Mouse (Mus musculus) lung, postnatal 0 days (tissue): ENCODE results near the gene Baiap2. TPM values are rescaled to one million over a fixed set of nuclear protein-coding genes. Genes with fewer than 3 reads are reported as not detected.

Source experiments
- ATAC-seq: fragments of 200-750 bp; cut with Nextera tagmentation; 2 replicates; pipeline ENCODE4 v1.8.0; 2017; ENCODE audit warnings: moderate library complexity
- DNase-seq: peaks from one replicate; pipeline ENCODE4 v3.0.0-alpha.2; 2016; ENCODE audit warnings: low spot score
- H3K27ac ChIP-seq: fragments of 300-500 bp; sonication (generic); 2 replicates; pipeline ENCODE4 v1.5.1; 2014; ENCODE audit warnings: antibody characterized with exemption, mild to moderate bottlenecking, low read length, mixed read lengths
- H3K27me3 ChIP-seq: fragments of 300-500 bp; sonication (generic); replicated peaks from 2 replicates; pipeline ENCODE4 v1.6.1; 2014; ENCODE audit warnings: low read length, mixed read lengths; ENCODE audit not compliant: insufficient read depth
- H3K36me3 ChIP-seq: fragments of 300-500 bp; sonication (generic); 2 replicates; pipeline ENCODE4 v1.6.1; 2014; ENCODE audit warnings: low read length, mixed read lengths; ENCODE audit not compliant: insufficient read depth
- H3K4me1 ChIP-seq: fragments of 300-500 bp; sonication (generic); 2 replicates; pipeline ENCODE4 v1.6.1; 2014; ENCODE audit warnings: antibody characterized with exemption, low read depth, low read length, mixed read lengths; ENCODE audit not compliant: insufficient read depth
- H3K4me2 ChIP-seq: fragments of 300-500 bp; sonication (generic); replicated peaks from 2 replicates; pipeline ENCODE4 v1.6.1; 2014; ENCODE audit warnings: low read depth, mild to moderate bottlenecking, low read length, moderate library complexity, mixed read lengths
- H3K4me3 ChIP-seq: fragments of 300-500 bp; sonication (generic); 2 replicates; pipeline ENCODE4 v1.5.1; 2014; ENCODE audit warnings: low read depth, low read length
- H3K9ac ChIP-seq: fragments of 300-500 bp; sonication (generic); replicated peaks from 2 replicates; pipeline ENCODE4 v1.6.1; 2014; ENCODE audit warnings: low read depth, mild to moderate bottlenecking
- H3K9me3 ChIP-seq: fragments of 300-500 bp; sonication (generic); 2 replicates; pipeline ENCODE4 v1.6.1; 2016; ENCODE audit warnings: low read length, mixed read lengths
- CTCF ChIP-seq: IDR thresholded peaks from 2 replicates; pipeline ENCODE4 v1.5.1; 2016; ENCODE audit warnings: antibody characterized with exemption, mild to moderate bottlenecking
- EP300 ChIP-seq: IDR thresholded peaks from 2 replicates; pipeline ENCODE4 v1.6.1; 2016; ENCODE audit warnings: antibody characterized with exemption, mild to moderate bottlenecking, control low read depth
- WGBS: fragments of 180-500 bp; shearing (Covaris S2); extraction: QIAGEN DNeasy Blood & Tissue Kit; methylation state at CpG from one replicate; pipeline ENCODE4 v1.1.7; 2014; 5-methylcytosine and 5-hydroxymethylcytosine counted together
- polyA plus RNA-seq: library from polyadenylated mRNA; unstranded; fragments of >200 nt; fragmentation: Nextera tagmentation; extraction: Ambion mirVana; gene quantifications from 2 replicates; pipeline ENCODE4 v1.2.1, GENCODE M21; 2015

Baiap2 gene
- polyA plus RNA-seq, 1 experiment from 2014 or later = 52.6 TPM

DNA sequence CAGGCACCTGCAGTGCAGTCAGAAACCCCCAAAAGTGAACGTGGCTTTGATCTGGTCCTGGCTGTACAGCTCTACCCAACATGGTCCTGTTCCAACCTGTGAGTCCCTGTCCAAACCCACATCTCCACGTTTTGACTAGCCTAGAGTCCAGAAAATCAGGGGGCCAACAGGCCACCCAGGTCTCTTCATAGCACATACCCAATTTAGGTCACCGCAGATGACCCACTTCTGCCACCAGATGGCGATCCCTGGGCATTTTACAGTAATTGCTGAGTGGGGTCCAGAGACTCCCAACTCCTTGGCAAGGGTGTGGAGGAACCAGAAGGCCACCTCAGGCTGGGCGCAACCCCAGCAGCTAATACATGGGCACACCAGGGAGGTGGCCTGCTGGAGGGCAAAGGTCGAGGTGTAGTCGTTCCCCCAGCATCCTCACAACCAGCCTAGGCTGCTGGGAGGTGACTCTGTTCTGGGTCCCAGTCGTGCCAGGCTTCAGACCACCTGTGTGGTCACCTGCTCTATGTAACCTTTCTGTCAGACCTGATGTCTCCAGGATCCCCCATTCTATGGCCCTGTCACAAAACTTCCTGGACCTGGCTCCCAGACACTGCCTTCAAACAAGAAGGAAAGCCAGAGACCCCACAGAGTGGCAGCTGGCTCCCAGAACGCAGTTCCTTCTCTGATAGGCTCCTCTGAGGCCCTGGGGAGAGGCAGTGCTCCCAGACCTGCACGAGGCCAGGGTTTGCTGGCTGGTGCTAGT is 87.8 kb downstream of the Baiap2 start:
- peak; percentile 89 for TF ChIP-seq CTCF
- TF ChIP-seq EP300 = no peak
- no peaks in the 10 kb centered on the region for H3K9me3 ChIP-seq
- peak; percentile 54 for ATAC-seq
- no peaks in the 10 kb centered on the region for H3K27me3 ChIP-seq
- no peak overlapping the region for H3K4me3 ChIP-seq
- H3K9ac ChIP-seq = no peak overlapping the region
- no peak overlapping the region for H3K27ac ChIP-seq
- H3K4me1 ChIP-seq = no peaks in the 10 kb centered on the region
- no peak overlapping the region for H3K4me2 ChIP-seq
- no peaks in the 10 kb centered on the region for H3K36me3 ChIP-seq
- 31% methylated on average over 10 of the region's 10 CpGs for WGBS
- peak; percentile 50 for DNase-seq

DNA sequence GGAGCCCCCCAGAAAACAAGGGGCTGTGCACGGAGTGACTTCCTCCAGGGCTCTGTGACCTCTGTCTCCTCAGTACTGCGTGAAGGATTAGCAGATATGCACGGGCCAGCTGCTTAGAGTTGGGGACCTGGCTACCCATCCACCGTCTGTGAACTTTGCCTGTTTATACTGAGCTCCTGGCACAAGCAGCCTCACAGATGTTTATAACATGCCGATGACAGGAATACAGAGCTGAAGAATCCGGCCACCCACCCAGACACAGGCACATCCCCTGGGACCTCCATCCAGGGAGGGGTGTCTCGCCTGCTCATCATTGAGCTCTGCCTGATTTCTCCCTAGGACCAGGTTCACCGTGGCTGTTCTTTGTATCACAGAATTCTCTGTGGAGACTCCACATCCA is 89.5 kb downstream of the Baiap2 start:
- Histone ChIP-seq H3K9ac (no peak overlapping the region), H3K4me3 (no peak overlapping the region), H3K27me3 (no peaks in the 10 kb centered on the region), H3K27ac (no peak overlapping the region), H3K4me2 (no peak overlapping the region), H3K36me3 (no peaks in the 10 kb centered on the region), H3K9me3 (no peaks in the 10 kb centered on the region), H3K4me1 (no peaks in the 10 kb centered on the region)
- DNase-seq (no peak), ATAC-seq (peak; percentile 19; the same call in 1 of the 2 replicates)
- TF ChIP-seq EP300 (no peak), CTCF (no peak)
- 40% methylated on average over 8 of the region's 8 CpGs for WGBS

DNA sequence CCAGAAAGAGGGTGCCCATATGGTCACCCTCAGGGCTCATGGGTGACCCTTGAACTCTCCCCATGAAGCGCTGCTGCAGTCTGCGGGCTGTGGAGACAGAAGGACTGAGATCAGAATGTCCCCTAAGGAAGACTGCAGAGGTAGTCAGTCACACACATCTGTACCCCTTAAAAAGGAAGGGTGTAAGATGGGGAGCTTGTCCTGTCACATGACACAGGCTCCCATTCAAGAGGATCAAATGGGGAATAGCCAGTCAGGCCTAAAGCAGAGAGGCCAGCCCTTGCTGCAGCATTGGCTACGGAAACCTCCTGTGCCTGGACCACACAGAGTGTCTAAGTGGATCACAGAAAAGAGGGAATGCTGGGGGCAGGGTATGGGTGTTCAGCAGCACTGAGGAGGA is 90.9 kb downstream of the Baiap2 start:
- no peak for ATAC-seq
- 72% methylated on average over 3 of the region's 3 CpGs for WGBS

DNA sequence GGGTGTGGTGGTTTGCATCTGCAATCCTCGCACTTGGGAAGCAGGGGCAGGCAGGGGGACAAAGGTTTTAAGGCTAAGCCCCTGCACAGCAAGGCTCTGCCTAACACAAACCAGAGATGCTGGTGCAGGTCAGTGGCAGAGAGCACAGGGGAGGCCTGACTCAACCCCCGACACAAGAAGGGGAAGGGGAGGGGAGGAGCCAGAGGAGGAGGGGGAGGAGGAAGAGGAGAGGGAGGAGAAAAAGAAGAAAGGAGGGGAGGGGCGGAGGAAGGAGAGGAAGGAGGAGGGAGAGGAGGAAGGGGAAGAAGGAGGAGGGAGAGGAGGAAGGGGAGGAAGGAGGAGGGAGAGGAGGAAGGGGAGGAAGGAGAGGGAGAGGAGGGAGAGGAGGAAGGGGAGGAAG is 91.7 kb downstream of the Baiap2 start:
- no peaks in the 10 kb centered on the region for H3K4me1 ChIP-seq
- no peak overlapping the region for H3K27ac ChIP-seq
- H3K36me3 ChIP-seq = no peaks in the 10 kb centered on the region
- H3K4me3 ChIP-seq = no peak overlapping the region
- no peak for TF ChIP-seq CTCF
- 38% methylated on average over 3 of the region's 3 CpGs for WGBS
- ATAC-seq (no peak), DNase-seq (no peak)
- H3K9ac ChIP-seq = no peak overlapping the region
- no peaks in the 10 kb centered on the region for H3K9me3 ChIP-seq
- no peaks in the 10 kb centered on the region for H3K27me3 ChIP-seq
- no peak overlapping the region for H3K4me2 ChIP-seq

More for the DNA sequence above, 90.9 kb downstream of the Baiap2 start:
- Histone ChIP-seq H3K9me3 (no peaks in the 10 kb centered on the region), H3K4me1 (no peaks in the 10 kb centered on the region), H3K4me2 (no peak overlapping the region), H3K4me3 (no peak overlapping the region), H3K9ac (no peak overlapping the region), H3K36me3 (no peaks in the 10 kb centered on the region), H3K27ac (no peak overlapping the region), H3K27me3 (no peaks in the 10 kb centered on the region)
- TF ChIP-seq EP300 = no peak
- no peak for TF ChIP-seq CTCF
- DNase-seq = no peak

- no peaks in the 10 kb centered on the region for H3K4me1 ChIP-seq
- H3K4me2 ChIP-seq = no peak overlapping the region
- no peak for ATAC-seq
- no peaks in the 10 kb centered on the region for H3K9me3 ChIP-seq
- no peak overlapping the region for H3K4me3 ChIP-seq
- WGBS = 49% methylated on average over 5 of the region's 5 CpGs
- TF ChIP-seq EP300 = no peak
- no peak for TF ChIP-seq CTCF
- no peak overlapping the region for H3K9ac ChIP-seq
- H3K27ac ChIP-seq = no peak overlapping the region
- no peaks in the 10 kb centered on the region for H3K27me3 ChIP-seq
- peak; percentile 29 for DNase-seq
- H3K36me3 ChIP-seq = no peaks in the 10 kb centered on the region
Measured at GRCm38 (mm10) chr11:120034762-120035161, 92.2 kb downstream of the Baiap2 start.

GRCm38 (mm10) chr11:120039581-120039980 is 97.0 kb downstream of the Baiap2 start:
- no peaks in the 10 kb centered on the region for H3K27me3 ChIP-seq
- peaks cover 5% of the 10 kb centered on the region; the same call in 1 of the 2 replicates for H3K4me1 ChIP-seq
- 5% methylated on average over 4 of the region's 4 CpGs for WGBS
- H3K4me3 ChIP-seq = no peak overlapping the region
- no peak overlapping the region for H3K9ac ChIP-seq
- H3K9me3 ChIP-seq = no peaks in the 10 kb centered on the region
- peak; percentile 69 for DNase-seq
- H3K4me2 ChIP-seq = no peak overlapping the region
- ATAC-seq = peak; percentile 49
- TF ChIP-seq CTCF (no peak), EP300 (peak; percentile 55; the same call in 1 of the 2 replicates)
- no peaks in the 10 kb centered on the region for H3K36me3 ChIP-seq
- H3K27ac ChIP-seq = peak overlapping the region; percentile 91
